Mouse (Mus musculus): Measurements from ENCODE around the gene Selp. TPM values are rescaled to one million over a fixed set of nuclear protein-coding genes. Genes with fewer than 3 reads are reported as not detected.

Selp gene
- polyA plus RNA-seq, 1 experiment from 2014 or later = not detected

GRCm38 (mm10) chr1:164098372-164098771 lies 16.7 kb upstream of the Selp start:
- Histone ChIP-seq H3K4me2 (replicated peaks; ENCODE audit: low read depth, low read length) (no peak overlapping the region), H3K36me3 (ENCODE audit: control insufficient read depth, insufficient read depth, low read length) (no peaks in the 10 kb centered on the region), H3K4me3 (ENCODE audit: low read depth, low read length) (no peak overlapping the region), H3K9ac (replicated peaks; ENCODE audit: low read depth, low read length) (no peak overlapping the region), H3K27ac (ENCODE audit: low read length) (no peak overlapping the region), H3K27me3 (ENCODE audit: control insufficient read depth, insufficient read depth, low read length) (no peaks in the 10 kb centered on the region), H3K4me1 (ENCODE audit: control insufficient read depth, insufficient read depth, low read length) (no peaks in the 10 kb centered on the region), H3K9me3 (ENCODE audit: control insufficient read depth, low read depth, low read length) (no peaks in the 10 kb centered on the region)
- no peak for ATAC-seq (ENCODE audit: insufficient number of reproducible peaks, insufficient read depth, low FRiP score, low read depth)
- WGBS = 72% methylated on average over 2 of the region's 2 CpGs

GRCm38 (mm10) chr1:164109763-164110162 lies 5.3 kb upstream of the Selp start:
- Histone ChIP-seq H3K9ac (replicated peaks; ENCODE audit: low read depth, low read length) (no peak overlapping the region), H3K4me3 (ENCODE audit: low read depth, low read length) (no peak overlapping the region), H3K36me3 (ENCODE audit: control insufficient read depth, insufficient read depth, low read length) (no peaks in the 10 kb centered on the region), H3K4me1 (ENCODE audit: control insufficient read depth, insufficient read depth, low read length) (no peaks in the 10 kb centered on the region), H3K27me3 (ENCODE audit: control insufficient read depth, insufficient read depth, low read length) (no peaks in the 10 kb centered on the region), H3K9me3 (ENCODE audit: control insufficient read depth, low read depth, low read length) (no peaks in the 10 kb centered on the region), H3K4me2 (replicated peaks; ENCODE audit: low read depth, low read length) (no peak overlapping the region), H3K27ac (ENCODE audit: low read length) (no peak overlapping the region)
- ATAC-seq (ENCODE audit: insufficient number of reproducible peaks, insufficient read depth, low FRiP score, low read depth) = no peak
- WGBS = 78% methylated on average over 2 of the region's 2 CpGs

DNA sequence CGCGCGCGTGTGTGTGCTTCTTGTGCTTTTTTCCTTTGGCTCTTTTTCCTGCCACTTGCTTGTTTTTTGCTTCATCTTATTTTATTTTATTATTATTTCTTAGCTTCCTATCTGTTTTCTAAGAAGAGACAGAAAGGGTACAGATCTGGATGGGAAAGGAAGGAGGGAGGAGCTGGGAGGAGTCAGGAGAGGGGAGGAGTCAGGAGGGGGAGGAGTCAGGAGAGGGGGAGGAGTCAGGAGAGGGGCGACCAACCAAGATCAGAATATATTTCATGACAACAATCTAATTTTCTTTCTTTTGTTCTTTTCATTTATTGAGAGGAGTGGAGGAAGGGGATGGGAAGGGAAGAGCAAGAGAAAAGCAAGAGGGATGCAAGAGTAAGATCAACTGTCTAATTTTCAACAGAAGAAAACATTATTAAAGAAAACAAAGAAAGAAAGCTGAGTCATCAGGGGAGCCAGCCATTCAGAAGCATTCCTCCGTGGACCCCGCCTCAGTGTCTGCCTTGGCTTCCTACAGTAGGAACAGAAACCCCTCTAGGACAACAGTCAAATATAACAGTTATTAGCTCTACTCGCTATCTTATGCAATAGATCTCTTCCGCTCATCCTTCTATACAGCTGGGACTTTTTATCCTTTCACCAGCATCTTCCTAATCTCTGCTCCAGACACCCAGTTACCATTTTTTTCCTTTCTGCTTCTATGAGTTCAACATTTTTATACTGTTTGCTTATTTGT lies 4.3 kb upstream of the Selp start:
- H3K9me3 ChIP-seq (ENCODE audit: control insufficient read depth, low read depth, low read length) = no peaks in the 10 kb centered on the region
- 95% methylated on average over 9 of the region's 9 CpGs for WGBS
- H3K36me3 ChIP-seq (ENCODE audit: control insufficient read depth, insufficient read depth, low read length) = no peaks in the 10 kb centered on the region
- H3K9ac ChIP-seq (replicated peaks; ENCODE audit: low read depth, low read length) = no peak overlapping the region
- H3K27ac ChIP-seq (ENCODE audit: low read length) = no peak overlapping the region
- no peak overlapping the region for H3K4me2 ChIP-seq (replicated peaks; ENCODE audit: low read depth, low read length)
- ATAC-seq (ENCODE audit: insufficient number of reproducible peaks, insufficient read depth, low FRiP score, low read depth) = no peak
- no peaks in the 10 kb centered on the region for H3K4me1 ChIP-seq (ENCODE audit: control insufficient read depth, insufficient read depth, low read length)
- no peaks in the 10 kb centered on the region for H3K27me3 ChIP-seq (ENCODE audit: control insufficient read depth, insufficient read depth, low read length)
- H3K4me3 ChIP-seq (ENCODE audit: low read depth, low read length) = no peak overlapping the region

- no peak for ATAC-seq (ENCODE audit: insufficient number of reproducible peaks, insufficient read depth, low FRiP score, low read depth)
- Histone ChIP-seq H3K9me3 (ENCODE audit: control insufficient read depth, low read depth, low read length) (no peaks in the 10 kb centered on the region), H3K4me2 (replicated peaks; ENCODE audit: low read depth, low read length) (no peak overlapping the region), H3K27ac (ENCODE audit: low read length) (no peak overlapping the region), H3K27me3 (ENCODE audit: control insufficient read depth, insufficient read depth, low read length) (no peaks in the 10 kb centered on the region), H3K4me1 (ENCODE audit: control insufficient read depth, insufficient read depth, low read length) (no peaks in the 10 kb centered on the region), H3K36me3 (ENCODE audit: control insufficient read depth, insufficient read depth, low read length) (no peaks in the 10 kb centered on the region), H3K4me3 (ENCODE audit: low read depth, low read length) (no peak overlapping the region), H3K9ac (replicated peaks; ENCODE audit: low read depth, low read length) (no peak overlapping the region)
- 67% methylated on average over 5 of the region's 5 CpGs for WGBS
Observed at GRCm38 (mm10) chr1:164114280-164114679, 784 bp upstream of the Selp start.

DNA sequence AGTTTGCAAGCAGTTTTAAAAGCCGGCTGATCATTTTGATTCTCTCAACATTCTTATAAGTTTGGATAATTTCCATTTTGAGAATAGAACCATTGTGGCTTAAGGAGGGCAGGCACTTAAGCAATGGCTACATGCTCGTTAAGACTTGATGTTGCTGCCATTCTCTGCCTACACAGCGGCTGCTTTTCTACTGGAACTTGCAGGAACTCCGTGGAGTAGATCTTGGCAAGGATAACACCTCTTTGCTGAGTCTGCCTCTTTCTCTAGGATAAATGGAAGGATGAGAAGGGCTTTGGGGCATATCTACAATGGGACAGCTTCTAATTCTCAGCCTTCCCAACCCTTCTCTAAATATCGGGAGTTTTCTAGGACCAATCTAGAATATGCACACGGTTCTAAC lies 583 bp downstream of the Selp start:
- Histone ChIP-seq H3K27me3 (ENCODE audit: control insufficient read depth, insufficient read depth, low read length) (no peaks in the 10 kb centered on the region), H3K27ac (ENCODE audit: low read length) (no peak overlapping the region)
- WGBS = 85% methylated on average over 6 of the region's 6 CpGs

DNA sequence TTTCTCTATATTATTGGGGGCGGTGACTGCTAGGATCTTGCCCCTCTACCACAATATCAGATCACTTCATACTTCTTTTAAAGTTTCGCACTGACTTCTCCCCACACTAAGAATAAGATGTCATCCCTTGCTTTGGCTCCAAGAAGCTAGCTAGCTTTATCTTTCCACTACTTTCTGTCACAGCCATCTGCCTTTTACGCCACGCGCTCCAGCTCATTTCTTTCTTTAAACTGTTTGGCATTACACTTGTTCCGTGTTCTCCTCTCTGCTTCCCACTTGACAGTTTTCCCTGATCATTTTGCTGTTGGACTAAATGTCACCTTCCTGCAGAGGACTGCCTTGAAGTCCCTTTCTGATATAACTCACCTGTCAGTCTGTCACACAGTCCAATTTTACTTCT lies 2.8 kb downstream of the Selp start:
- H3K9ac ChIP-seq (replicated peaks; ENCODE audit: low read depth, low read length) = no peak overlapping the region
- no peaks in the 10 kb centered on the region for H3K4me1 ChIP-seq (ENCODE audit: control insufficient read depth, insufficient read depth, low read length)
- H3K27me3 ChIP-seq (ENCODE audit: control insufficient read depth, insufficient read depth, low read length) = no peaks in the 10 kb centered on the region
- ATAC-seq (ENCODE audit: insufficient number of reproducible peaks, insufficient read depth, low FRiP score, low read depth) = no peak
- no peak overlapping the region for H3K4me3 ChIP-seq (ENCODE audit: low read depth, low read length)
- no peak overlapping the region for H3K4me2 ChIP-seq (replicated peaks; ENCODE audit: low read depth, low read length)
- no peaks in the 10 kb centered on the region for H3K36me3 ChIP-seq (ENCODE audit: control insufficient read depth, insufficient read depth, low read length)
- WGBS = 81% methylated on average over 6 of the region's 6 CpGs
- H3K9me3 ChIP-seq (ENCODE audit: control insufficient read depth, low read depth, low read length) = no peaks in the 10 kb centered on the region
- no peak overlapping the region for H3K27ac ChIP-seq (ENCODE audit: low read length)

More for the DNA sequence above, 583 bp downstream of the Selp start:
- no peak for ATAC-seq (ENCODE audit: insufficient number of reproducible peaks, insufficient read depth, low FRiP score, low read depth)
- Histone ChIP-seq H3K36me3 (ENCODE audit: control insufficient read depth, insufficient read depth, low read length) (no peaks in the 10 kb centered on the region), H3K4me1 (ENCODE audit: control insufficient read depth, insufficient read depth, low read length) (no peaks in the 10 kb centered on the region), H3K9ac (replicated peaks; ENCODE audit: low read depth, low read length) (no peak overlapping the region), H3K4me2 (replicated peaks; ENCODE audit: low read depth, low read length) (no peak overlapping the region), H3K4me3 (ENCODE audit: low read depth, low read length) (no peak overlapping the region), H3K9me3 (ENCODE audit: control insufficient read depth, low read depth, low read length) (no peaks in the 10 kb centered on the region)

- Histone ChIP-seq H3K4me2 (replicated peaks; ENCODE audit: low read depth, low read length) (no peak overlapping the region), H3K4me3 (ENCODE audit: low read depth, low read length) (no peak overlapping the region), H3K27ac (ENCODE audit: low read length) (no peak overlapping the region), H3K27me3 (ENCODE audit: control insufficient read depth, insufficient read depth, low read length) (no peaks in the 10 kb centered on the region), H3K9me3 (ENCODE audit: control insufficient read depth, low read depth, low read length) (no peaks in the 10 kb centered on the region), H3K4me1 (ENCODE audit: control insufficient read depth, insufficient read depth, low read length) (no peaks in the 10 kb centered on the region), H3K36me3 (ENCODE audit: control insufficient read depth, insufficient read depth, low read length) (no peaks in the 10 kb centered on the region), H3K9ac (replicated peaks; ENCODE audit: low read depth, low read length) (no peak overlapping the region)
- 62% methylated on average over 3 of the region's 3 CpGs for whole genome bisulfite sequencing
- ATAC-seq (ENCODE audit: insufficient number of reproducible peaks, insufficient read depth, low FRiP score, low read depth) = no peak
Observed at GRCm38 (mm10) chr1:164119892-164120776, 5.1 kb downstream of the Selp start.

DNA sequence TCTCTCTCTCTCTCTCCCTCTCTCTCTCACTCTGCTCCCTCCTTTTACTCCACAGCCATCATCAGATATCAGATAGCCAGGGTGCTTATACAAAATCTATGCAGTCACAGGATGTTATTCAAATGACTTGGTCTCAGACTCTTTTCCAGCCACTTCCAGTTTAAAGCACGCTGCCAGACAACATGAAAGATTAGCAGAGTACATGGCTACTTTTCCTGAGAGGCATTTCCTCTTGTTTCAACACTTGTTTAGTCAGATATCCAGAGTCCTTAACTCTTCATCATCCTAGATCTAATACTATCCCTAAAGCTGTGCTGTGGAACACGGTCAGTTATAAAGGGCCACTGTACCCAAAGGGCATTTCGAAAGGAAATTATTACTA lies 5.7 kb downstream of the Selp start:
- Histone ChIP-seq H3K9me3 (ENCODE audit: control insufficient read depth, low read depth, low read length) (no peaks in the 10 kb centered on the region), H3K27me3 (ENCODE audit: control insufficient read depth, insufficient read depth, low read length) (no peaks in the 10 kb centered on the region), H3K4me1 (ENCODE audit: control insufficient read depth, insufficient read depth, low read length) (no peaks in the 10 kb centered on the region), H3K4me2 (replicated peaks; ENCODE audit: low read depth, low read length) (no peak overlapping the region), H3K4me3 (ENCODE audit: low read depth, low read length) (no peak overlapping the region), H3K36me3 (ENCODE audit: control insufficient read depth, insufficient read depth, low read length) (no peaks in the 10 kb centered on the region), H3K27ac (ENCODE audit: low read length) (no peak overlapping the region), H3K9ac (replicated peaks; ENCODE audit: low read depth, low read length) (no peak overlapping the region)
- 79% methylated on average over 3 of the region's 3 CpGs for WGBS
- ATAC-seq (ENCODE audit: insufficient number of reproducible peaks, insufficient read depth, low FRiP score, low read depth) = no peak

Data from stomach, embryonic 14.5 days (tissue).